36 mouse cellular contexts compared by ENCODE assay signal in genomic region chr7:26850063-26850462, GRCm38 (mm10). TPM values are rescaled to one million over a fixed set of nuclear protein-coding genes. Genes with fewer than 3 reads are reported as not detected.
"Had no signal": no experiment of that assay in that cellular context is flagged by ENCODE, and none has a peak within 500 bp of the region (broad histone marks: within the 10 kb centered on the region; RNA-seq: fewer than 3 reads in every experiment).

No protein-coding gene starts in this region.

RNA-seq across cellular contexts. Expression of gene Cyp2a5, which starts 15.0 kb away (rescaled TPM):
- total RNA-seq: gastrocnemius, adult 2 months; gastrocnemius, postnatal 10 days; gastrocnemius, postnatal 25 days; gastrocnemius, postnatal 4 days; granulocyte monocyte progenitor cell, adult 5-6 weeks; heart, adult 2 months; heart, postnatal 36 days; hematopoietic stem cell, adult 5-6 weeks; layer of hippocampus, adult 18-20 months; layer of hippocampus, adult 8-10 months; layer of hippocampus, postnatal 14 days; layer of hippocampus, postnatal 36 days; left cerebral cortex, postnatal 10 days; left cerebral cortex, postnatal 25 days; left cerebral cortex, postnatal 4 days had no signal
- polyA plus RNA-seq: heart, embryonic 11.5 days; heart, embryonic 13.5 days; heart, embryonic 15.5 days; heart, postnatal 0 days; intestine, embryonic 14.5 days; kidney, embryonic 15.5 days; kidney, postnatal 0 days; large intestine, adult 2 months; limb, embryonic 11.5 days; limb, embryonic 13.5 days; limb, embryonic 15.5 days; liver, embryonic 12.5 days had no signal

RNA-seq across cellular contexts. Expression of gene Cyp2g1, which starts 41.4 kb away (rescaled TPM):
- total RNA-seq: gastrocnemius, adult 2 months; gastrocnemius, postnatal 10 days; gastrocnemius, postnatal 25 days; gastrocnemius, postnatal 4 days; granulocyte monocyte progenitor cell, adult 5-6 weeks; heart, adult 2 months; heart, postnatal 14 days; heart, postnatal 36 days; hematopoietic stem cell, adult 5-6 weeks; hindbrain, postnatal 0 days; layer of hippocampus, adult 18-20 months; layer of hippocampus, adult 8-10 months; layer of hippocampus, postnatal 14 days; layer of hippocampus, postnatal 36 days; left cerebral cortex, adult 18-20 months; left cerebral cortex, adult 8-10 months; left cerebral cortex, postnatal 10 days; left cerebral cortex, postnatal 25 days; left cerebral cortex, postnatal 4 days had no signal
- polyA plus RNA-seq: heart, adult 2 months; heart, embryonic 13.5 days; heart, embryonic 15.5 days; heart, postnatal 0 days; hindbrain, embryonic 11.5 days; hindbrain, embryonic 13.5 days; hindbrain, embryonic 15.5 days; intestine, embryonic 14.5 days; intestine, embryonic 16.5 days; kidney, adult 2 months; kidney, embryonic 15.5 days; kidney, postnatal 0 days; large intestine, adult 2 months; limb, embryonic 11.5 days; limb, embryonic 13.5 days; limb, embryonic 15.5 days; liver, embryonic 12.5 days had no signal
